Mouse (Mus musculus): ENCODE results near the gene Skap1.

GRCm38 (mm10) chr11:96436525-96436924 is 27.9 kb upstream of the Skap1 start:
- TF ChIP-seq CTCF (IDR thresholded peaks at IDR 0.05; ENCODE audit: low read depth): no peak
- no peak for TF ChIP-seq EP300 (IDR thresholded peaks at IDR 0.05; ENCODE audit: low read depth)

Data from liver, postnatal 0 days (tissue).